In genomic region chr2:173271541-173271940, GRCm38 (mm10) we compare ENCODE assay signal across 18 mouse cellular contexts. TPM values are rescaled to one million over a fixed set of nuclear protein-coding genes. Genes with fewer than 3 reads are reported as not detected.
DNase-seq lines count a peak whose midpoint lies in the region; ATAC-seq and TF ChIP-seq lines count a peak whose summit lies in the region.
"Had no signal": no experiment of that assay in that cellular context is flagged by ENCODE, and none has a peak within 500 bp of the region (broad histone marks: within the 10 kb centered on the region; RNA-seq: fewer than 3 reads in every experiment).

No protein-coding gene starts in this region.

- H3K9ac ChIP-seq in limb, embryonic 13.5 days: peak overlapping the region; percentile 43; the same call in 1 of the 2 replicates
- H3K9ac ChIP-seq in CH12.LX (ENCODE audit: insufficient read depth, low read depth): no peak overlapping the region
- H3K9ac ChIP-seq: forebrain, embryonic 13.5 days; hindbrain, embryonic 12.5 days; liver, embryonic 12.5 days had no signal

- H3K4me3 ChIP-seq in limb, embryonic 13.5 days: no peak overlapping the region
- H3K4me3 ChIP-seq in limb, embryonic 10.5 days: no peak overlapping the region
- H3K4me3 ChIP-seq in C2C12 (ENCODE audit: insufficient read depth, poor library complexity, severe bottlenecking) (peak overlapping the region; percentile 18), CH12.LX (replicated peaks in 1 of 3; ENCODE audit: low read depth in 2 of 3, low read length in 2 of 3, poor library complexity in 1 of 3) (no peak overlapping the region), myocyte (peak overlapping the region; percentile 92)
- H3K4me3 ChIP-seq: forebrain, embryonic 13.5 days; hindbrain, embryonic 12.5 days; liver, embryonic 12.5 days had no signal

- dilution Hi-C loops in CH12.LX (cut with MboI; ENCODE audit: extremely low pct_ligation_motif_present, extremely low pct_unique_long_range_greater_than_20kb, low sequenced_read_pairs): no loop called here

- TF ChIP-seq CTCF in C2C12 (IDR thresholded peaks at IDR 0.05; ENCODE audit: control insufficient read depth, insufficient read depth, insufficient read length) (no peak), CH12.LX (conservative IDR thresholded peaks at IDR 0.05 in 1 of 2, IDR thresholded peaks at IDR 0.05 in 1 of 2; ENCODE audit: low read depth in 2 of 2, low read length in 2 of 2) (no peak)

- H3K79me2 ChIP-seq in C2C12 (ENCODE audit: control insufficient read depth, insufficient read depth) (peaks cover 100% of the 10 kb centered on the region), CH12.LX (replicated peaks; ENCODE audit: control insufficient read depth, extremely low read depth, insufficient read depth, poor library complexity, severe bottlenecking) (peaks cover 72% of the 10 kb centered on the region), myocyte (ENCODE audit: control insufficient read depth, insufficient read depth) (peaks cover 94% of the 10 kb centered on the region)

- H3ac ChIP-seq in C2C12 (ENCODE audit: control insufficient read depth, insufficient read length, low read depth): peak overlapping the region; percentile 19
- H3ac ChIP-seq in myocyte (ENCODE audit: control insufficient read depth, insufficient read length): no peak overlapping the region

- TF ChIP-seq RAD21 in CH12.LX (IDR thresholded peaks at IDR 0.05; ENCODE audit: low read depth, low read length): no peak

- peaks cover 5% of the 10 kb centered on the region; the same call in 1 of the 2 replicates for H3K36me3 ChIP-seq in limb, embryonic 13.5 days
- H3K36me3 ChIP-seq in limb, embryonic 10.5 days: no peaks in the 10 kb centered on the region
- peaks cover 38% of the 10 kb centered on the region for H3K36me3 ChIP-seq in C2C12 (ENCODE audit: control insufficient read depth, insufficient read depth)
- peaks cover 0 to 19% of the 10 kb centered on the region in 2 experiments for H3K36me3 ChIP-seq in CH12.LX (replicated peaks in 1 of 2; ENCODE audit: control insufficient read depth in 1 of 2, insufficient read depth in 1 of 2, low read length in 1 of 2)
- no peaks in the 10 kb centered on the region for H3K36me3 ChIP-seq in myocyte (ENCODE audit: control insufficient read depth, insufficient read depth)
- H3K36me3 ChIP-seq: hindbrain, embryonic 12.5 days; liver, embryonic 12.5 days had no signal

- 72% methylated on average over 9 of the region's 9 CpGs for WGBS in limb, embryonic 13.5 days
- 82% methylated on average over 9 of the region's 9 CpGs for WGBS in limb, embryonic 10.5 days

- no peaks in the 10 kb centered on the region for H3K9me3 ChIP-seq in limb, embryonic 13.5 days
- no peaks in the 10 kb centered on the region for H3K9me3 ChIP-seq in limb, embryonic 10.5 days (replicated peaks)
- H3K9me3 ChIP-seq in CH12.LX (replicated peaks; ENCODE audit: low read length): no peaks in the 10 kb centered on the region
- H3K9me3 ChIP-seq: forebrain, embryonic 13.5 days; hindbrain, embryonic 12.5 days; liver, embryonic 12.5 days had no signal

- TF ChIP-seq POLR2A in CH12.LX (IDR thresholded peaks at IDR 0.05; ENCODE audit: low read depth, low read length) (no peak), myocyte (IDR thresholded peaks at IDR 0.05; ENCODE audit: insufficient read length, low read depth) (peak; percentile 34)

- no peaks in the 10 kb centered on the region for H3K27me3 ChIP-seq in limb, embryonic 13.5 days
- H3K27me3 ChIP-seq in limb, embryonic 10.5 days (ENCODE audit: low read depth, poor library complexity, severe bottlenecking): peaks cover 42% of the 10 kb centered on the region
- no peaks in the 10 kb centered on the region for H3K27me3 ChIP-seq in C2C12 (ENCODE audit: control insufficient read depth, insufficient read depth, insufficient read length)
- no peaks in the 10 kb centered on the region for H3K27me3 ChIP-seq in CH12.LX (replicated peaks)
- H3K27me3 ChIP-seq in myocyte (ENCODE audit: control insufficient read depth, insufficient read depth, insufficient read length): no peaks in the 10 kb centered on the region
- H3K27me3 ChIP-seq: forebrain, embryonic 13.5 days; hindbrain, embryonic 12.5 days had no signal

- DNase-seq in limb, embryonic 10.5 days (ENCODE audit: low spot score): no peak
- DNase-seq in CH12.LX (ENCODE audit: extremely low read depth): no peak
- DNase-seq in layer of hippocampus, adult 18-20 months (ENCODE audit: low spot score in 2 of 2): no peak
- DNase-seq: kidney, adult 18-20 months; layer of hippocampus, adult 9-11 months; midbrain, embryonic 14.5 days; right cerebral cortex, postnatal 25 days had no signal

- TF ChIP-seq EP300 in CH12.LX (IDR thresholded peaks at IDR 0.05; ENCODE audit: low read length): no peak

- in situ Hi-C loops in CH12.LX (cut with MboI; ENCODE audit: low pct_ligation_motif_present, low pct_unique_long_range_greater_than_20kb, low sequenced_read_pairs): loop anchor here (10.0 kb wide), 1 partner anchor 183 kb away; no protein-coding TSS in a partner anchor

- peak overlapping the region; percentile 92 for H3K4me2 ChIP-seq in limb, embryonic 13.5 days (replicated peaks)
- H3K4me2 ChIP-seq in CH12.LX (ENCODE audit: insufficient read depth, low read depth, poor library complexity, severe bottlenecking): peak overlapping the region; percentile 69
- H3K4me2 ChIP-seq in myocyte (ENCODE audit: low read depth): peak overlapping the region; percentile 88
- H3K4me2 ChIP-seq: forebrain, embryonic 13.5 days; liver, embryonic 12.5 days had no signal

- peaks cover 74% of the 10 kb centered on the region for H3K4me1 ChIP-seq in limb, embryonic 13.5 days
- H3K4me1 ChIP-seq in limb, embryonic 10.5 days: peaks cover 57% of the 10 kb centered on the region
- H3K4me1 ChIP-seq in CH12.LX (ENCODE audit: control insufficient read depth in 1 of 2, insufficient read depth in 2 of 2): peaks cover 36 to 79% of the 10 kb centered on the region in 2 experiments
- H3K4me1 ChIP-seq: liver, embryonic 12.5 days had no signal

- H3K27ac ChIP-seq in limb, embryonic 13.5 days: no peak overlapping the region
- H3K27ac ChIP-seq in limb, embryonic 10.5 days: no peak overlapping the region
- no peak overlapping the region for H3K27ac ChIP-seq in CH12.LX (ENCODE audit: insufficient read depth, low read depth)
- H3K27ac ChIP-seq: forebrain, embryonic 13.5 days; hindbrain, embryonic 12.5 days; liver, embryonic 12.5 days had no signal

- ATAC-seq in limb, embryonic 13.5 days (ENCODE audit: low FRiP score, low read depth): no peak
- no peak for ATAC-seq in frontal cortex, adult (ENCODE audit: low TSS enrichment)
- ATAC-seq: CD4-positive, CD25-positive, alpha-beta regulatory T cell, adult 4 months; forebrain, embryonic 13.5 days; liver, embryonic 12.5 days; lung, postnatal 0 days had no signal

- H3K79me3 ChIP-seq in C2C12 (ENCODE audit: low read depth): peaks cover 92% of the 10 kb centered on the region

TF ChIP-seq in C2C12, 6 proteins besides CTCF, POLR2A, EP300 and RAD21:
- TF ChIP-seq MAX (IDR thresholded peaks at IDR 0.05) (no peak), FOSL1 (IDR thresholded peaks at IDR 0.05; ENCODE audit: insufficient read depth, low read length, poor library complexity, severe bottlenecking) (no peak), MYOD1 (IDR thresholded peaks at IDR 0.05; ENCODE audit: control insufficient read depth, insufficient read length, low read depth) (no peak), USF1 (IDR thresholded peaks at IDR 0.05; ENCODE audit: low read depth) (no peak)

TF ChIP-seq in CH12.LX, 34 proteins besides CTCF, POLR2A, EP300 and RAD21 (continues in another document):
- no peak for TF ChIP-seq MEF2A (IDR thresholded peaks at IDR 0.05; ENCODE audit: borderline replicate concordance, low read depth, low read length)
- TF ChIP-seq PAX5 (IDR thresholded peaks at IDR 0.05; ENCODE audit: low read length): no peak
- TF ChIP-seq ZKSCAN1 (IDR thresholded peaks at IDR 0.05; ENCODE audit: borderline replicate concordance, low read depth, low read length): no peak
- no peak for TF ChIP-seq USF2 (conservative IDR thresholded peaks at IDR 0.05; ENCODE audit: low read depth, low read length)
- TF ChIP-seq SIN3A (IDR thresholded peaks at IDR 0.05; ENCODE audit: low read length): no peak
- TF ChIP-seq MAZ (IDR thresholded peaks at IDR 0.05; ENCODE audit: low read depth, low read length): no peak
- TF ChIP-seq POLR2AphosphoS2 (IDR thresholded peaks at IDR 0.05; ENCODE audit: low read depth, low read length): no peak
- TF ChIP-seq TBP (conservative IDR thresholded peaks at IDR 0.05; ENCODE audit: low read depth, low read length): no peak
- TF ChIP-seq NELFE (IDR thresholded peaks at IDR 0.05; ENCODE audit: low read depth, low read length): no peak

TF ChIP-seq in myocyte, 11 proteins besides CTCF, POLR2A, EP300 and RAD21:
- TF ChIP-seq MYOG (IDR thresholded peaks at IDR 0.05; ENCODE audit: control insufficient read depth in 1 of 3, insufficient read depth in 1 of 3, insufficient read length in 2 of 3, low read depth in 2 of 3) (peak in 1 of 3 experiments; percentile 9), MYOD1 (IDR thresholded peaks at IDR 0.05; ENCODE audit: control insufficient read depth in 1 of 3, insufficient read length in 2 of 3, low read depth in 2 of 3) (peak in 1 of 3 experiments; percentile 7), E2F4 (IDR thresholded peaks at IDR 0.05; ENCODE audit: insufficient read depth) (no peak), USF1 (IDR thresholded peaks at IDR 0.05; ENCODE audit: low read depth) (no peak), POLR2AphosphoS2 (IDR thresholded peaks at IDR 0.05; ENCODE audit: insufficient read length, low read depth) (peak; percentile 62)

RNA-seq across cellular contexts. Expression of gene Pmepa1, which starts 4.8 kb away (rescaled TPM):
- 5.6 and 6.0 TPM in 2 replicates for polyA plus RNA-seq in limb, embryonic 13.5 days (2015; fragmentation: Nextera tagmentation; extraction: Ambion mirVana)
- 1.1 and 2.0 TPM in 2 replicates for polyA plus RNA-seq in limb, embryonic 10.5 days (2016; fragmentation: Nextera tagmentation; extraction: Ambion mirVana)
- polyA plus RNA-seq in C2C12 (2012; fragmentation: generic; extraction: Trizol) (180 TPM), CH12.LX (2012; ENCODE audit: insufficient read length, low read depth) (11.0 and 11.8 TPM in 2 replicates), myocyte (2012; fragmentation: generic; extraction: Trizol) (260 TPM)
- total RNA-seq in CH12.LX (2012; rRNA removed) (9.8 and 9.9 TPM in 2 replicates), CH12.LX (2014; rRNA removed) (1.2 and 1.6 TPM in 2 replicates)
- 10 to 100 TPM; 22.6 to 23.8 TPM for total RNA-seq in layer of hippocampus, adult 18-20 months (2021)
- total RNA-seq: granulocyte monocyte progenitor cell, adult 5-6 weeks; MEL had no signal

RNA-seq across cellular contexts. Expression of gene Zbp1, which starts 52.8 kb away (rescaled TPM):
- polyA plus RNA-seq in limb, embryonic 13.5 days (2015; fragmentation: Nextera tagmentation; extraction: Ambion mirVana): 0.43 and 0.45 TPM in 2 replicates
- not detected in 2 replicates for polyA plus RNA-seq in limb, embryonic 10.5 days (2016; fragmentation: Nextera tagmentation; extraction: Ambion mirVana)
- polyA plus RNA-seq in C2C12 (2012; fragmentation: generic; extraction: Trizol) (0.08 TPM), CH12.LX (2012; ENCODE audit: insufficient read length, low read depth) (7.9 and 8.1 TPM in 2 replicates), myocyte (2012; fragmentation: generic; extraction: Trizol) (1.1 TPM)
- total RNA-seq in CH12.LX (2012; rRNA removed) (8.4 and 8.7 TPM in 2 replicates), CH12.LX (2014; rRNA removed) (7.3 and 9.8 TPM in 2 replicates)
- under 1 TPM in 1 of 2 experiments, not detected in 1; 0.30 TPM for total RNA-seq in layer of hippocampus, adult 18-20 months (2021)
- total RNA-seq: MEL had no signal
- polyA plus RNA-seq: forebrain, embryonic 13.5 days had no signal

Comparison
In these comparisons a context has a peak if more than half of its experiments do, and no peak if none do; other contexts are left out.
1. H3K4me3 ChIP-seq: peak in C2C12 (single experiment) and myocyte (single experiment); none in limb, embryonic 13.5 days (single experiment), limb, embryonic 10.5 days (single experiment) and CH12.LX (0 of 3).
2. RNA of gene Pmepa1, which starts 4.8 kb away (polyA plus RNA-seq): 260 TPM in myocyte (single experiment) and 180 TPM in C2C12 (single experiment); 11.0 to 11.8 TPM in CH12.LX, 5.6 to 6.0 TPM in limb, embryonic 13.5 days and 1.1 to 2.0 TPM in limb, embryonic 10.5 days; every median in the first group is over 10 times any median in the second.
3. Peak in every context shown above with its lines, with median percentiles within 50 percentile points of each other: H3K4me2 ChIP-seq.